Mouse (Mus musculus) megakaryocyte, embryonic 14.5 days (primary cell): ENCODE results near the gene Hrh2. TPM values are rescaled to one million over a fixed set of nuclear protein-coding genes. Genes with fewer than 3 reads are reported as not detected.

Source experiments
- H3K27me3 ChIP-seq: replicated peaks from 2 replicates; pipeline ENCODE3; 2012; ENCODE audit warnings: inconsistent platforms
- H3K36me3 ChIP-seq: replicated peaks from 2 replicates; pipeline ENCODE3; 2012; ENCODE audit warnings: low read length, inconsistent platforms, mixed read lengths
- H3K4me1 ChIP-seq: 2 replicates; pipeline ENCODE4 v1.6.1; 2012; ENCODE audit warnings: inconsistent platforms
- H3K4me3 ChIP-seq: replicated peaks from 2 replicates; pipeline ENCODE3; 2012; ENCODE audit warnings: moderate library complexity, mild to moderate bottlenecking, inconsistent platforms
- H3K9me3 ChIP-seq: 2 replicates; pipeline ENCODE4 v1.6.1; 2012; ENCODE audit warnings: inconsistent platforms
- FLI1 ChIP-seq: IDR thresholded peaks from 2 replicates; pipeline ENCODE4 v1.6.1; 2012; ENCODE audit warnings: low read length, inconsistent platforms, mixed read lengths
- GATA1 ChIP-seq: IDR thresholded peaks from 3 replicates; pipeline ENCODE4 v1.6.1; 2012; ENCODE audit warnings: mixed read lengths, low read length, inconsistent platforms, borderline replicate concordance
- polyA plus RNA-seq: library from polyadenylated mRNA; stranded (reverse); fragments of >175 nt; gene quantifications from 2 replicates; pipeline ENCODE4 v1.2.3, GENCODE M21; 2012; ENCODE audit warnings: low replicate concordance; ENCODE audit not compliant: insufficient read depth

Hrh2 gene
- polyA plus RNA-seq, 1 experiment: 0.22 TPM

- TF ChIP-seq FLI1 (no peak), GATA1 (no peak)
- H3K4me3 ChIP-seq: no peak overlapping the region
- H3K9me3 ChIP-seq: no peaks in the 10 kb centered on the region
- peaks cover 83% of the 10 kb centered on the region for H3K27me3 ChIP-seq
- H3K36me3 ChIP-seq: no peaks in the 10 kb centered on the region
- H3K4me1 ChIP-seq: peaks cover 21% of the 10 kb centered on the region
These were observed 58.4 kb downstream of the Hrh2 start for GRCm38 (mm10) chr13:54250346-54250745.

- Histone ChIP-seq H3K36me3 (no peaks in the 10 kb centered on the region), H3K9me3 (no peaks in the 10 kb centered on the region), H3K4me1 (peaks cover 21% of the 10 kb centered on the region), H3K27me3 (peaks cover 83% of the 10 kb centered on the region), H3K4me3 (no peak overlapping the region)
- TF ChIP-seq FLI1 (no peak), GATA1 (no peak)
These were observed 59.8 kb downstream of the Hrh2 start for GRCm38 (mm10) chr13:54251541-54252225.

GRCm38 (mm10) chr13:54257580-54258223 lies 65.8 kb downstream of the Hrh2 start:
- Histone ChIP-seq H3K4me1 (peaks cover 3% of the 10 kb centered on the region; the same call in 1 of the 2 replicates), H3K4me3 (no peak overlapping the region), H3K9me3 (0 out of 2 replicates have a peak, but pooled peaks cover 6% of the 10 kb centered on the region), H3K27me3 (peaks cover 73% of the 10 kb centered on the region), H3K36me3 (no peaks in the 10 kb centered on the region)
- TF ChIP-seq GATA1 (no peak), FLI1 (no peak)

GRCm38 (mm10) chr13:54258231-54258743 lies 66.4 kb downstream of the Hrh2 start:
- Histone ChIP-seq H3K27me3 (peaks cover 70% of the 10 kb centered on the region), H3K9me3 (peaks cover 8% of the 10 kb centered on the region), H3K4me1 (peaks cover 3% of the 10 kb centered on the region; the same call in 1 of the 2 replicates), H3K4me3 (no peak overlapping the region), H3K36me3 (no peaks in the 10 kb centered on the region)
- TF ChIP-seq FLI1: no peak
- TF ChIP-seq GATA1: no peak

- peaks cover 3% of the 10 kb centered on the region; the same call in 1 of the 2 replicates for H3K4me1 ChIP-seq
- H3K9me3 ChIP-seq: peaks cover 10% of the 10 kb centered on the region
- TF ChIP-seq GATA1: no peak
- no peak for TF ChIP-seq FLI1
- H3K27me3 ChIP-seq: peaks cover 65% of the 10 kb centered on the region
- H3K36me3 ChIP-seq: no peaks in the 10 kb centered on the region
- no peak overlapping the region for H3K4me3 ChIP-seq
These were observed 68.4 kb downstream of the Hrh2 start for GRCm38 (mm10) chr13:54260318-54260717.

GRCm38 (mm10) chr13:54262741-54263510 lies 71.0 kb downstream of the Hrh2 start:
- no peak for TF ChIP-seq FLI1
- TF ChIP-seq GATA1: no peak
- Histone ChIP-seq H3K36me3 (no peaks in the 10 kb centered on the region), H3K4me3 (no peak overlapping the region), H3K4me1 (peaks cover 3% of the 10 kb centered on the region; the same call in 1 of the 2 replicates), H3K27me3 (peaks cover 67% of the 10 kb centered on the region), H3K9me3 (peaks cover 10% of the 10 kb centered on the region)

- Histone ChIP-seq H3K4me3 (no peak overlapping the region), H3K36me3 (no peaks in the 10 kb centered on the region), H3K4me1 (peaks cover 3% of the 10 kb centered on the region; the same call in 1 of the 2 replicates), H3K9me3 (peaks cover 9% of the 10 kb centered on the region), H3K27me3 (peaks cover 64% of the 10 kb centered on the region)
- TF ChIP-seq GATA1 (no peak), FLI1 (no peak)
These were observed 71.7 kb downstream of the Hrh2 start for GRCm38 (mm10) chr13:54263641-54264040.

- TF ChIP-seq GATA1: no peak
- no peak for TF ChIP-seq FLI1
These were observed 74.5 kb downstream of the Hrh2 start for GRCm38 (mm10) chr13:54266472-54266871.

GRCm38 (mm10) chr13:54269087-54269486 lies 77.2 kb downstream of the Hrh2 start:
- Histone ChIP-seq H3K36me3 (no peaks in the 10 kb centered on the region), H3K9me3 (peaks cover 12% of the 10 kb centered on the region; the same call in 1 of the 2 replicates), H3K4me3 (no peak overlapping the region), H3K27me3 (peaks cover 54% of the 10 kb centered on the region), H3K4me1 (no peaks in the 10 kb centered on the region)
- TF ChIP-seq GATA1 (no peak), FLI1 (no peak)

More at GRCm38 (mm10) chr13:54266472-54266871, 74.5 kb downstream of the Hrh2 start:
- Histone ChIP-seq H3K4me3 (peak overlapping the region; percentile 20), H3K36me3 (no peaks in the 10 kb centered on the region), H3K9me3 (peaks cover 10% of the 10 kb centered on the region), H3K4me1 (peaks cover 1% of the 10 kb centered on the region; the same call in 1 of the 2 replicates), H3K27me3 (peaks cover 61% of the 10 kb centered on the region)
